Mouse (Mus musculus) limb, embryonic 10.5 days (tissue): ENCODE results near the gene Rb1. TPM values are rescaled to one million over a fixed set of nuclear protein-coding genes. Genes with fewer than 3 reads are reported as not detected.

Experiments used
- DNase-seq: peaks from one replicate; pipeline ENCODE4 v3.0.0-alpha.2; 2017; ENCODE audit warnings: low spot score
- H3K27ac ChIP-seq: fragments of 300-500 bp; sonication (generic); 2 replicates; pipeline ENCODE4 v1.5.1; 2016; ENCODE audit warnings: mild to moderate bottlenecking
- H3K27me3 ChIP-seq: fragments of 300-500 bp; sonication (generic); 2 replicates; pipeline ENCODE4 v1.6.1; 2016; ENCODE audit warnings: low read depth, mild to moderate bottlenecking; ENCODE audit not compliant: poor library complexity, severe bottlenecking
- H3K36me3 ChIP-seq: fragments of 300-500 bp; sonication (generic); 2 replicates; pipeline ENCODE4 v1.6.1; 2016; ENCODE audit warnings: mild to moderate bottlenecking, moderate library complexity
- H3K4me1 ChIP-seq: fragments of 300-500 bp; sonication (generic); 2 replicates; pipeline ENCODE4 v1.6.1; 2016
- H3K4me3 ChIP-seq: fragments of 300-500 bp; sonication (generic); 2 replicates; pipeline ENCODE4 v1.5.1; 2016; ENCODE audit warnings: mild to moderate bottlenecking, moderate library complexity
- H3K9me3 ChIP-seq: fragments of 300-500 bp; sonication (generic); replicated peaks from 2 replicates; pipeline ENCODE4 v1.6.1; 2016; ENCODE audit warnings: mild to moderate bottlenecking
- whole genome bisulfite sequencing: fragments of 180-500 bp; shearing (Covaris S2); methylation state at CpG from one replicate; pipeline ENCODE4 v1.1.7; 2016; 5-methylcytosine and 5-hydroxymethylcytosine counted together
- polyA plus RNA-seq: library from polyadenylated mRNA; unstranded; fragments of >200 nt; fragmentation: Nextera tagmentation; extraction: Ambion mirVana; gene quantifications from 2 replicates; pipeline ENCODE4 v1.2.1, GENCODE M21; 2016

The Rb1 gene
- polyA plus RNA-seq, 1 experiment from 2014 or later = 24.8 TPM

GRCm38 (mm10) chr14:73174091-73174995 is 151.3 kb downstream of the Rb1 start:
- WGBS = 85% methylated on average over 7 of the region's 7 CpGs
- Histone ChIP-seq H3K4me1 (no peaks in the 10 kb centered on the region), H3K36me3 (peaks cover 100% of the 10 kb centered on the region), H3K9me3 (no peaks in the 10 kb centered on the region), H3K27me3 (no peaks in the 10 kb centered on the region), H3K4me3 (no peak overlapping the region), H3K27ac (no peak overlapping the region)
- no peak for DNase-seq

- H3K27ac ChIP-seq = no peak overlapping the region
- peaks cover 100% of the 10 kb centered on the region for H3K36me3 ChIP-seq
- H3K4me3 ChIP-seq = no peak overlapping the region
- no peaks in the 10 kb centered on the region for H3K4me1 ChIP-seq
- 90% methylated on average over 11 of the region's 11 CpGs for WGBS
- no peaks in the 10 kb centered on the region for H3K9me3 ChIP-seq
- H3K27me3 ChIP-seq = no peaks in the 10 kb centered on the region
- DNase-seq = no peak
These were observed 152.0 kb downstream of the Rb1 start for GRCm38 (mm10) chr14:73173662-73174061.

GRCm38 (mm10) chr14:73172196-73173011 is 153.2 kb downstream of the Rb1 start:
- H3K9me3 ChIP-seq = no peaks in the 10 kb centered on the region
- WGBS = 86% methylated on average over 12 of the region's 12 CpGs
- H3K27ac ChIP-seq = no peak overlapping the region
- H3K4me3 ChIP-seq = no peak overlapping the region
- peaks cover 100% of the 10 kb centered on the region for H3K36me3 ChIP-seq
- no peaks in the 10 kb centered on the region for H3K27me3 ChIP-seq
- H3K4me1 ChIP-seq = no peaks in the 10 kb centered on the region
- DNase-seq = no peak

GRCm38 (mm10) chr14:73169926-73170844 is 155.4 kb downstream of the Rb1 start:
- Histone ChIP-seq H3K27me3 (no peaks in the 10 kb centered on the region), H3K27ac (no peak overlapping the region), H3K4me1 (no peaks in the 10 kb centered on the region), H3K36me3 (peaks cover 100% of the 10 kb centered on the region), H3K9me3 (no peaks in the 10 kb centered on the region), H3K4me3 (no peak overlapping the region)
- no peak for DNase-seq
- WGBS = 92% methylated on average over 13 of the region's 13 CpGs

- Histone ChIP-seq H3K27me3 (no peaks in the 10 kb centered on the region), H3K9me3 (no peaks in the 10 kb centered on the region), H3K4me3 (no peak overlapping the region), H3K36me3 (peaks cover 100% of the 10 kb centered on the region), H3K27ac (no peak overlapping the region), H3K4me1 (no peaks in the 10 kb centered on the region)
- DNase-seq = no peak
- 97% methylated on average over 6 of the region's 6 CpGs for WGBS
These were observed 157.0 kb downstream of the Rb1 start for GRCm38 (mm10) chr14:73168605-73169004.

- H3K36me3 ChIP-seq = peaks cover 100% of the 10 kb centered on the region
- DNase-seq = no peak
- H3K27ac ChIP-seq = no peak overlapping the region
- 0 out of 2 replicates have a peak, but pooled peaks cover 7% of the 10 kb centered on the region for H3K4me1 ChIP-seq
- no peaks in the 10 kb centered on the region for H3K27me3 ChIP-seq
- no peak overlapping the region for H3K4me3 ChIP-seq
- 91% methylated on average over 6 of the region's 6 CpGs for WGBS
- no peaks in the 10 kb centered on the region for H3K9me3 ChIP-seq
These were observed 160.5 kb downstream of the Rb1 start for GRCm38 (mm10) chr14:73165136-73165535.

- Histone ChIP-seq H3K27me3 (no peaks in the 10 kb centered on the region), H3K4me1 (0 out of 2 replicates have a peak, but pooled peaks cover 7% of the 10 kb centered on the region), H3K27ac (no peak overlapping the region), H3K36me3 (peaks cover 100% of the 10 kb centered on the region), H3K4me3 (no peak overlapping the region), H3K9me3 (no peaks in the 10 kb centered on the region)
- DNase-seq = no peak
- 97% methylated on average over 10 of the region's 10 CpGs for WGBS
These were observed 162.1 kb downstream of the Rb1 start for GRCm38 (mm10) chr14:73163363-73163998.

GRCm38 (mm10) chr14:73162192-73162800 is 163.3 kb downstream of the Rb1 start:
- H3K9me3 ChIP-seq = no peaks in the 10 kb centered on the region
- no peak for DNase-seq
- H3K27me3 ChIP-seq = no peaks in the 10 kb centered on the region
- 96% methylated on average over 13 of the region's 13 CpGs for WGBS
- H3K27ac ChIP-seq = no peak overlapping the region
- 0 out of 2 replicates have a peak, but pooled peaks cover 7% of the 10 kb centered on the region for H3K4me1 ChIP-seq
- peaks cover 100% of the 10 kb centered on the region for H3K36me3 ChIP-seq
- no peak overlapping the region for H3K4me3 ChIP-seq

GRCm38 (mm10) chr14:73161303-73161702 is 164.3 kb downstream of the Rb1 start:
- no peak for DNase-seq
- 89% methylated on average over 5 of the region's 5 CpGs for WGBS
- Histone ChIP-seq H3K27me3 (no peaks in the 10 kb centered on the region), H3K27ac (no peak overlapping the region), H3K9me3 (no peaks in the 10 kb centered on the region), H3K36me3 (peaks cover 100% of the 10 kb centered on the region), H3K4me1 (0 out of 2 replicates have a peak, but pooled peaks cover 7% of the 10 kb centered on the region), H3K4me3 (no peak overlapping the region)

GRCm38 (mm10) chr14:73148125-73148524 is 177.5 kb downstream of the Rb1 start:
- peaks cover 15% of the 10 kb centered on the region for H3K4me1 ChIP-seq
- no peak overlapping the region for H3K4me3 ChIP-seq
- H3K36me3 ChIP-seq = peaks cover 67% of the 10 kb centered on the region
- no peaks in the 10 kb centered on the region for H3K27me3 ChIP-seq
- no peaks in the 10 kb centered on the region for H3K9me3 ChIP-seq
- no peak overlapping the region for H3K27ac ChIP-seq
- 93% methylated on average over 3 of the region's 3 CpGs for WGBS
- DNase-seq = no peak

- 57% methylated on average over 3 of the region's 3 CpGs for WGBS
- Histone ChIP-seq H3K27ac (no peak overlapping the region), H3K27me3 (no peaks in the 10 kb centered on the region), H3K36me3 (peaks cover 54% of the 10 kb centered on the region), H3K9me3 (no peaks in the 10 kb centered on the region), H3K4me3 (no peak overlapping the region), H3K4me1 (peaks cover 21% of the 10 kb centered on the region)
- DNase-seq = no peak
These were observed 178.9 kb downstream of the Rb1 start for GRCm38 (mm10) chr14:73146721-73147120.
